Mouse (Mus musculus): ENCODE data around the gene Klk1b4. TPM values are rescaled to one million over a fixed set of nuclear protein-coding genes. Genes with fewer than 3 reads are reported as not detected.
A peak's percentile ranks its signal among the peaks of the same experiment; 100 is the strongest.
"Not testable (repeated sequence)": the region's sequence is repeated elsewhere in the genome, so short reads cannot be mapped to it uniquely, and the experiment has no call there.

Klk1b4 gene
- polyA plus RNA-seq, 1 experiment from 2014 or later: not detected

GRCm38 (mm10) chr7:44246055-44246983 is 39.1 kb downstream of the Klk1b4 start, which contains the start of the genes 1700028J19Rik and 2410002F23Rik:
TSS of gene 1700028J19Rik (minus strand) at chr7:44246695.
TSS of gene 2410002F23Rik (plus strand) at chr7:44246722.
- no peaks in the 10 kb centered on the region for H3K27me3 ChIP-seq (ENCODE audit: control insufficient read depth, insufficient read depth, low read length)
- H3K4me3 ChIP-seq (ENCODE audit: low read depth, low read length): peak within 1 kb of the TSS; percentile 77
- under 1% methylated on average over 62 of the region's 62 CpGs for WGBS
- H3K4me1 ChIP-seq (ENCODE audit: control insufficient read depth, insufficient read depth, low read length): peaks cover 16% of the 10 kb centered on the region; the same call in 1 of the 2 replicates
- H3K27ac ChIP-seq (ENCODE audit: low read length): peak within 1 kb of the TSS; percentile 93
- ATAC-seq (ENCODE audit: insufficient number of reproducible peaks, insufficient read depth, low FRiP score, low read depth): peak; percentile 81
- peaks cover 30% of the 10 kb centered on the region for H3K36me3 ChIP-seq (ENCODE audit: control insufficient read depth, insufficient read depth, low read length)
- H3K9me3 ChIP-seq (ENCODE audit: control insufficient read depth, low read depth, low read length): no peaks in the 10 kb centered on the region
- peak within 1 kb of the TSS; percentile 84 for H3K4me2 ChIP-seq (replicated peaks; ENCODE audit: low read depth, low read length)
- peak within 1 kb of the TSS; percentile 87 for H3K9ac ChIP-seq (replicated peaks; ENCODE audit: low read depth, low read length)

GRCm38 (mm10) chr7:44246984-44247470 is 39.8 kb downstream of the Klk1b4 start:
- Histone ChIP-seq H3K4me3 (ENCODE audit: low read depth, low read length) (peak overlapping the region; percentile 77), H3K9me3 (ENCODE audit: control insufficient read depth, low read depth, low read length) (no peaks in the 10 kb centered on the region), H3K27me3 (ENCODE audit: control insufficient read depth, insufficient read depth, low read length) (no peaks in the 10 kb centered on the region), H3K27ac (ENCODE audit: low read length) (peak overlapping the region; percentile 93), H3K9ac (replicated peaks; ENCODE audit: low read depth, low read length) (peak overlapping the region; percentile 87), H3K36me3 (ENCODE audit: control insufficient read depth, insufficient read depth, low read length) (peaks cover 32% of the 10 kb centered on the region), H3K4me1 (ENCODE audit: control insufficient read depth, insufficient read depth, low read length) (peaks cover 16% of the 10 kb centered on the region; the same call in 1 of the 2 replicates), H3K4me2 (replicated peaks; ENCODE audit: low read depth, low read length) (peak overlapping the region; percentile 84)
- WGBS: 0% methylated on average over 22 of the region's 23 CpGs
- ATAC-seq (ENCODE audit: insufficient number of reproducible peaks, insufficient read depth, low FRiP score, low read depth): peak; percentile 14; the same call in 1 of the 2 replicates

GRCm38 (mm10) chr7:44247971-44248370 is 40.7 kb downstream of the Klk1b4 start:
- peaks cover 42% of the 10 kb centered on the region for H3K36me3 ChIP-seq (ENCODE audit: control insufficient read depth, insufficient read depth, low read length)
- H3K4me3 ChIP-seq (ENCODE audit: low read depth, low read length): peak overlapping the region; percentile 77
- no peaks in the 10 kb centered on the region for H3K9me3 ChIP-seq (ENCODE audit: control insufficient read depth, low read depth, low read length)
- no peak overlapping the region; the same call in 1 of the 2 replicates for H3K9ac ChIP-seq (replicated peaks; ENCODE audit: low read depth, low read length)
- peaks cover 16% of the 10 kb centered on the region; the same call in 1 of the 2 replicates for H3K4me1 ChIP-seq (ENCODE audit: control insufficient read depth, insufficient read depth, low read length)
- no peak overlapping the region for H3K27ac ChIP-seq (ENCODE audit: low read length)
- ATAC-seq (ENCODE audit: insufficient number of reproducible peaks, insufficient read depth, low FRiP score, low read depth): no peak
- peak overlapping the region; percentile 84 for H3K4me2 ChIP-seq (replicated peaks; ENCODE audit: low read depth, low read length)
- no peaks in the 10 kb centered on the region for H3K27me3 ChIP-seq (ENCODE audit: control insufficient read depth, insufficient read depth, low read length)
- WGBS: 78% methylated on average over 2 of the region's 2 CpGs

GRCm38 (mm10) chr7:44249248-44249647 is 42.0 kb downstream of the Klk1b4 start:
- Histone ChIP-seq H3K4me3 (ENCODE audit: low read depth, low read length) (no peak overlapping the region), H3K9me3 (ENCODE audit: control insufficient read depth, low read depth, low read length) (no peaks in the 10 kb centered on the region), H3K4me2 (replicated peaks; ENCODE audit: low read depth, low read length) (no peak overlapping the region), H3K27ac (ENCODE audit: low read length) (no peak overlapping the region), H3K4me1 (ENCODE audit: control insufficient read depth, insufficient read depth, low read length) (peaks cover 16% of the 10 kb centered on the region; the same call in 1 of the 2 replicates), H3K36me3 (ENCODE audit: control insufficient read depth, insufficient read depth, low read length) (peaks cover 44% of the 10 kb centered on the region), H3K9ac (replicated peaks; ENCODE audit: low read depth, low read length) (no peak overlapping the region), H3K27me3 (ENCODE audit: control insufficient read depth, insufficient read depth, low read length) (no peaks in the 10 kb centered on the region)
- 90% methylated on average over 4 of the region's 4 CpGs for WGBS
- ATAC-seq (ENCODE audit: insufficient number of reproducible peaks, insufficient read depth, low FRiP score, low read depth): no peak

DNA sequence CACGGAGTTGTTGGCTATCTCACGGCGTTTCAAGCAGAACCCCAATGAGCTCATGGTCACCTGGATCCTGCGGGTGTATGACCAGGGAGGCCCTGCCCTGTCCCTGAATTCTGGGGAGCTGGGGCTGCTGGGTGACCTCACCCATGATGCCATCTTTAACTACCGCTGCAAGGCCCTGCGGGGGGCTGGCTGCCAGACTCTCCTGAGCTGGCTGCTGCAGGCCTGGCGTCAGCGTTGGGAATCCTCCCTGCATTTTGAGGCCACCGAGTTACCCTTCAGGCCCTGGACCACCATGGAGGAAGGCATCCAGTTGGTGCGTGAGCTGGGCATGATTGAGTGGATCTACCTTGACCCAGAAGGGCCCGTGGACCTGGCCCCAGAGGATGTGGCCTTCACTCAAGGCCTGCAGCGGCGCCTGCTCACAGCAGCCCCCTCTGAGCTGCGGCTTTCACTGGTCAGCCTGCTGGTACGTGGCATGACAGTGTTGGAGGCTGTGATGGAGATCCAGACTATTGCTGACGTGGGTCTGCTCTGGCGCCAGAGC is 43.6 kb downstream of the Klk1b4 start:
- 90% methylated on average over 17 of the region's 17 CpGs for WGBS
- not testable (repeated sequence) for H3K4me2 ChIP-seq (replicated peaks; ENCODE audit: low read depth, low read length); H3K9me3 ChIP-seq (ENCODE audit: control insufficient read depth, low read depth, low read length); H3K27me3 ChIP-seq (ENCODE audit: control insufficient read depth, insufficient read depth, low read length); H3K4me3 ChIP-seq (ENCODE audit: low read depth, low read length); H3K9ac ChIP-seq (replicated peaks; ENCODE audit: low read depth, low read length); ATAC-seq (ENCODE audit: insufficient number of reproducible peaks, insufficient read depth, low FRiP score, low read depth); H3K27ac ChIP-seq (ENCODE audit: low read length)
- Histone ChIP-seq H3K4me1 (ENCODE audit: control insufficient read depth, insufficient read depth, low read length) (peaks cover 11% of the 10 kb centered on the region; the same call in 1 of the 2 replicates), H3K36me3 (ENCODE audit: control insufficient read depth, insufficient read depth, low read length) (peaks cover 44% of the 10 kb centered on the region)

GRCm38 (mm10) chr7:44253023-44253616 is 45.9 kb downstream of the Klk1b4 start:
- Histone ChIP-seq H3K27ac (ENCODE audit: low read length) (no peak overlapping the region), H3K9ac (replicated peaks; ENCODE audit: low read depth, low read length) (no peak overlapping the region), H3K9me3 (ENCODE audit: control insufficient read depth, low read depth, low read length) (no peaks in the 10 kb centered on the region), H3K27me3 (ENCODE audit: control insufficient read depth, insufficient read depth, low read length) (no peaks in the 10 kb centered on the region), H3K4me3 (ENCODE audit: low read depth, low read length) (no peak overlapping the region), H3K4me2 (replicated peaks; ENCODE audit: low read depth, low read length) (no peak overlapping the region), H3K36me3 (ENCODE audit: control insufficient read depth, insufficient read depth, low read length) (peaks cover 42% of the 10 kb centered on the region), H3K4me1 (ENCODE audit: control insufficient read depth, insufficient read depth, low read length) (peaks cover 7% of the 10 kb centered on the region; the same call in 1 of the 2 replicates)
- WGBS: 60% methylated on average over 15 of the region's 15 CpGs
- ATAC-seq (ENCODE audit: insufficient number of reproducible peaks, insufficient read depth, low FRiP score, low read depth): no peak

DNA sequence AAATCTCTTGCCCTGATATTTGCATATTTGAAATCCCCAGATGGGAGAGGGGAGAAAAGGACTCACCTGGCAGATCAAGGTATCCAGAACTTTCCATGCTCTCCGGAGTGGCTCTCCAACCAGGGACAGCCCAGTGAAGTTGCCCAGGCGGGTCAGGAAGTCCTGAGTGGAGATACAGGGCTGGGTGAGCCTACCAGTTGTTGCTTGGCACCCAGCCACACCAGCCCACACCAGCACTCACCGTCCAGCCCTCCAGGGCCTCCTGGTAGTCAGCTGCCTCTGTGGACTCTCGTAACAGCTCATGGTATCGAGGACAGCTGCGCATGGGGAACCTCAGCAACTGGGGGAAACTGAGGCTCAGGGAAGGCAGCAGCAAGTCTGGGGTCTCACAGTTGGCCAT is 47.7 kb downstream of the Klk1b4 start:
- no peaks in the 10 kb centered on the region for H3K9me3 ChIP-seq (ENCODE audit: control insufficient read depth, low read depth, low read length)
- H3K9ac ChIP-seq (replicated peaks; ENCODE audit: low read depth, low read length): no peak overlapping the region
- no peak for ATAC-seq (ENCODE audit: insufficient number of reproducible peaks, insufficient read depth, low FRiP score, low read depth)
- no peaks in the 10 kb centered on the region for H3K27me3 ChIP-seq (ENCODE audit: control insufficient read depth, insufficient read depth, low read length)
- H3K36me3 ChIP-seq (ENCODE audit: control insufficient read depth, insufficient read depth, low read length): peaks cover 27% of the 10 kb centered on the region
- no peak overlapping the region for H3K4me3 ChIP-seq (ENCODE audit: low read depth, low read length)
- H3K27ac ChIP-seq (ENCODE audit: low read length): no peak overlapping the region
- H3K4me2 ChIP-seq (replicated peaks; ENCODE audit: low read depth, low read length): no peak overlapping the region
- no peaks in the 10 kb centered on the region for H3K4me1 ChIP-seq (ENCODE audit: control insufficient read depth, insufficient read depth, low read length)
- 70% methylated on average over 6 of the region's 6 CpGs for WGBS

- Histone ChIP-seq H3K27ac (ENCODE audit: low read length) (no peak within 1 kb of the TSS), H3K4me3 (ENCODE audit: low read depth, low read length) (no peak within 1 kb of the TSS), H3K9me3 (ENCODE audit: control insufficient read depth, low read depth, low read length) (no peaks in the 10 kb centered on the region), H3K27me3 (ENCODE audit: control insufficient read depth, insufficient read depth, low read length) (no peaks in the 10 kb centered on the region), H3K36me3 (ENCODE audit: control insufficient read depth, insufficient read depth, low read length) (peaks cover 10% of the 10 kb centered on the region; the same call in 1 of the 2 replicates), H3K9ac (replicated peaks; ENCODE audit: low read depth, low read length) (no peak within 1 kb of the TSS), H3K4me2 (replicated peaks; ENCODE audit: low read depth, low read length) (no peak within 1 kb of the TSS), H3K4me1 (ENCODE audit: control insufficient read depth, insufficient read depth, low read length) (no peaks in the 10 kb centered on the region)
- WGBS: 68% methylated on average over 4 of the region's 4 CpGs
- ATAC-seq (ENCODE audit: insufficient number of reproducible peaks, insufficient read depth, low FRiP score, low read depth): no peak
Observed at GRCm38 (mm10) chr7:44257278-44257677, 50.0 kb downstream of the Klk1b4 start, which contains the start of gene Acp4. TSS of gene Acp4 (minus strand) at chr7:44257378.

Measured in stomach, embryonic 14.5 days (tissue).